Mouse (Mus musculus): ENCODE measurements around the gene Il34. TPM values are rescaled to one million over a fixed set of nuclear protein-coding genes. Genes with fewer than 3 reads are reported as not detected.

Il34 gene
- total and polyA plus RNA-seq, 3 experiments = 3.3 to 15.3 (median 5.3) TPM

DNA sequence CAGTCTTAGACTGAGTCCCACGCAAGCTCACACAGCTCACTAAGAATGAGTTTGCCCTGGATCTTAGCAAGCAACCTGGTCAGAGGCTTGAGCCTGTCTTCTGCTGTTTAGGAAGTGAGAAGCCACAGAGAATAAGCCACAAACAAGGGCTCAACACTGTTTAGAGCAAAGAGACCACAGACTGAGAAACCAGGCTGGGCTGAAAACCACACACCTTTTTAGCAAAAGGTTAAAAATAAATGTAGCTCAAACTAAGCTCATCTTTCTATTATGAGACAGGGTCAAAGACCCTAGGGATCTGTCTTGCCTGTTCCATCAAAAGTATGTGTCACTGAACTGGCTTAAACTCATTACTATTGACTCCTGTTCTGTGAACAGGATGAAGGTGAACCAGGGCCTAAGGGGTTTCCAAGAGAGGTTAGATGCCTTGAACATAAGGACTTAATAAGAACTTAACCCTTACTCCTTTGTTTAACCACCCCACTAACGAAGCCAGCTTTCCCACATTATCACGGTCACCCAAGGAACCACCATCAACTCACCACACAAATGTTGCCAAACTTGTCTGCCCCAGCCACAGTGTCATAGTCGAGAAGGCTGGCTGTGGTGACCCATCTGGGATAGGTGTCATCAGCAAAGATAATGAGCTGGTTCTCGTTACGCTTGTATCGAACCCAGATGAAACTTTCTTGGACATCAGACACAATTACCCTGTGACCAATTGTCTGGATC lies 7.5 kb upstream of the Il34 start:
- Histone ChIP-seq H3K9ac (ENCODE audit: low read depth, low read length) (no peak overlapping the region), H3K36me3 (ENCODE audit: control insufficient read depth, insufficient read depth, low read length) (peaks cover 13% of the 10 kb centered on the region), H3K79me2 (replicated peaks; ENCODE audit: control insufficient read depth, insufficient read depth, low read length) (no peaks in the 10 kb centered on the region), H3K27me3 (ENCODE audit: control insufficient read depth, insufficient read depth, low read length) (no peaks in the 10 kb centered on the region), H3K4me1 (ENCODE audit: control insufficient read depth, insufficient read depth, low read length) (peaks cover 7% of the 10 kb centered on the region), H3K4me3 (no peak overlapping the region), H3K27ac (no peak overlapping the region)
- WGBS = 88% methylated on average over 7 of the region's 7 CpGs
- TF ChIP-seq POLR2A (IDR thresholded peaks at IDR 0.05; ENCODE audit: insufficient read depth, low read depth, low read length) = no peak
- TF ChIP-seq EP300 (IDR thresholded peaks at IDR 0.05; ENCODE audit: insufficient read depth, low read depth, low read length) = no peak
- no peak for TF ChIP-seq CTCF (IDR thresholded peaks at IDR 0.05)
- intact Hi-C loops (cut with DNase I) = loop anchor here (10.0 kb wide), 1 partner anchor 168 kb away; no protein-coding TSS in a partner anchor
- no peak for DNase-seq

DNA sequence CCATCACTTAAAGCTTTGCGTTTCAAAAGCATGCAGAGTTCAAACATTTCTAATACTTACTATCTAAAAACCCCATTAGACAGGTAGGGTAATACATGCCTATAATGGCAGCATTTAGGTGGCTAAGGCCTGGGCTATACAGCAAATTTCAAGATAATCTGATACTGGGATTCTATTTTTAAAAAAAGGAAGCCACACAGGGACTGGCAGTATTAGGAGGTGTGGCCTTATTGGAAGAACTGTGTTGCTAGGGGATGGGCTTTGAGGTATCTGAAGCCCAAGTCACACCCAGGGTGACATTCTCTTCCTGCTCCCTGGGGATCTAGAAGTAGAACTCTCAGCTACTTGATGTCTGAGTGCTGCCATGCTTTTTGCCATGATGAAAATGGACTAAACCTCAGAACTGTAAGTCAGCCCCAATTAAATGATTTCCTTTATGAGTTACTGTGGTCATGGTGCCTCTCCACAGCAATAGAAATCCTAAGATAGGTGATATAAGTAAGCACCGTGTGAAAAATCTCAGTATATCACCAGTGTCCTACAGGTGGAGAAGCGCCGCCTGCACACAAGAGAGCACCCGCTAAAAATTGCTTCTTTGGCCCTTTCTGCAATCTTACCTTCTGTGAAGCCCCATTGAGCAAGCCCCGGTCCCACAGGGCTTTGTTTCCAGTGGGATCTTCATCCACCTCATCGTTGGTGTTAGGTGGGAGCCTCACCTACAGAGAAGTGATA lies 6.8 kb upstream of the Il34 start:
- no peak for DNase-seq
- peaks cover 13% of the 10 kb centered on the region for H3K36me3 ChIP-seq (ENCODE audit: control insufficient read depth, insufficient read depth, low read length)
- no peak overlapping the region for H3K4me3 ChIP-seq
- no peak overlapping the region for H3K9ac ChIP-seq (ENCODE audit: low read depth, low read length)
- WGBS = 92% methylated on average over 7 of the region's 7 CpGs
- no peaks in the 10 kb centered on the region for H3K79me2 ChIP-seq (replicated peaks; ENCODE audit: control insufficient read depth, insufficient read depth, low read length)
- no peak overlapping the region for H3K27ac ChIP-seq
- H3K4me1 ChIP-seq (ENCODE audit: control insufficient read depth, insufficient read depth, low read length) = peaks cover 7% of the 10 kb centered on the region
- intact Hi-C loops (cut with DNase I) = loop anchor here (10.0 kb wide), 1 partner anchor 168 kb away; no protein-coding TSS in a partner anchor
- no peak for TF ChIP-seq POLR2A (IDR thresholded peaks at IDR 0.05; ENCODE audit: insufficient read depth, low read depth, low read length)
- no peak for TF ChIP-seq EP300 (IDR thresholded peaks at IDR 0.05; ENCODE audit: insufficient read depth, low read depth, low read length)
- no peak for TF ChIP-seq CTCF (IDR thresholded peaks at IDR 0.05)
- no peaks in the 10 kb centered on the region for H3K27me3 ChIP-seq (ENCODE audit: control insufficient read depth, insufficient read depth, low read length)

DNA sequence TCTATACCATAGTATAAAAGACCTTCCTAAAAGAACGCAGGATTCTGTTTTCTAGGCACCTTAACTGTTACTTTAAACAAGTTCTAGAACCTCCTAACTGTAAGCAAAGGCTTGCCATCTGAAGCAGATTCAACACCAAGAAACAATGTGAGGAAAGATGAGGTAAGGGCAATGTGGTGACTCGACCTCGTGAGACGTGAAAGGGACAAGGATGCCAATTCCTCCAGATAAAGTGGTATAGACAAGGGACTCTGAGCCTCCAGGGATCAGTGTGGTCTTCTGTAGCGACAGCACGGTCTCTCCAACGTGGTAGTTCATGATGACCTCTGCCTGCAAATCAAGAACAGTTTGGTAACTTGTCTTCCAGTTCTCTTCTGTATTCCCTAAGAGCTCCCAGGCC lies 6.1 kb upstream of the Il34 start:
- Histone ChIP-seq H3K27ac (no peak overlapping the region), H3K79me2 (replicated peaks; ENCODE audit: control insufficient read depth, insufficient read depth, low read length) (no peaks in the 10 kb centered on the region), H3K9ac (ENCODE audit: low read depth, low read length) (no peak overlapping the region), H3K27me3 (ENCODE audit: control insufficient read depth, insufficient read depth, low read length) (no peaks in the 10 kb centered on the region), H3K36me3 (ENCODE audit: control insufficient read depth, insufficient read depth, low read length) (peaks cover 10% of the 10 kb centered on the region), H3K4me3 (no peak overlapping the region), H3K4me1 (ENCODE audit: control insufficient read depth, insufficient read depth, low read length) (peaks cover 7% of the 10 kb centered on the region)
- DNase-seq = no peak
- intact Hi-C loops (cut with DNase I) = loop anchor here (10.0 kb wide), 1 partner anchor 167 kb away; no protein-coding TSS in a partner anchor
- WGBS = 62% methylated on average over 7 of the region's 7 CpGs
- no peak for TF ChIP-seq EP300 (IDR thresholded peaks at IDR 0.05; ENCODE audit: insufficient read depth, low read depth, low read length)
- no peak for TF ChIP-seq CTCF (IDR thresholded peaks at IDR 0.05)
- no peak for TF ChIP-seq POLR2A (IDR thresholded peaks at IDR 0.05; ENCODE audit: insufficient read depth, low read depth, low read length)

DNA sequence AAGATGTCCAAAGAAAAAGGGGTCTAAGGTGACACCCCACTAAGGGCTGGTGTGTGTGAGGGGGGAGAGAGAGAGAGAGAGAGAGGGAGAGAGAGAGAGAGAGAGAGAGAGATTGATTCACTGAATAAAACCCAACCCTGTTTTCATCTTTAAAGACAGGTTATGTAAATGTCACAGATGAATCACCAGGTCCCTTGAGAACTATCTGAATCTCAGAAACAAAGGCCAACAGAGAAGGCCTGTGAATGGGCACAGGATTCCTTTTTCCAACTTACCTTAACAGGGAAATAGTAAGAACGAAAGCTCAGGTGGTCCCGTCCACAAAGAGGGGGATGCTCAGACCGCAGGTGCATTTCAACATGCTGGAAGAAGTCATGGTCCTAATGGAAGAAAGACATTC lies 5.4 kb upstream of the Il34 start:
- Histone ChIP-seq H3K79me2 (replicated peaks; ENCODE audit: control insufficient read depth, insufficient read depth, low read length) (no peaks in the 10 kb centered on the region), H3K27ac (no peak overlapping the region), H3K27me3 (ENCODE audit: control insufficient read depth, insufficient read depth, low read length) (no peaks in the 10 kb centered on the region), H3K36me3 (ENCODE audit: control insufficient read depth, insufficient read depth, low read length) (peaks cover 10% of the 10 kb centered on the region), H3K9ac (ENCODE audit: low read depth, low read length) (no peak overlapping the region), H3K4me1 (ENCODE audit: control insufficient read depth, insufficient read depth, low read length) (peaks cover 7% of the 10 kb centered on the region), H3K4me3 (no peak overlapping the region)
- WGBS = 83% methylated on average over 3 of the region's 3 CpGs
- intact Hi-C loops (cut with DNase I) = loop anchor here (10.0 kb wide), 1 partner anchor 166 kb away; no protein-coding TSS in a partner anchor
- TF ChIP-seq CTCF (IDR thresholded peaks at IDR 0.05) (no peak), EP300 (IDR thresholded peaks at IDR 0.05; ENCODE audit: insufficient read depth, low read depth, low read length) (no peak), POLR2A (IDR thresholded peaks at IDR 0.05; ENCODE audit: insufficient read depth, low read depth, low read length) (no peak)
- DNase-seq = no peak

DNA sequence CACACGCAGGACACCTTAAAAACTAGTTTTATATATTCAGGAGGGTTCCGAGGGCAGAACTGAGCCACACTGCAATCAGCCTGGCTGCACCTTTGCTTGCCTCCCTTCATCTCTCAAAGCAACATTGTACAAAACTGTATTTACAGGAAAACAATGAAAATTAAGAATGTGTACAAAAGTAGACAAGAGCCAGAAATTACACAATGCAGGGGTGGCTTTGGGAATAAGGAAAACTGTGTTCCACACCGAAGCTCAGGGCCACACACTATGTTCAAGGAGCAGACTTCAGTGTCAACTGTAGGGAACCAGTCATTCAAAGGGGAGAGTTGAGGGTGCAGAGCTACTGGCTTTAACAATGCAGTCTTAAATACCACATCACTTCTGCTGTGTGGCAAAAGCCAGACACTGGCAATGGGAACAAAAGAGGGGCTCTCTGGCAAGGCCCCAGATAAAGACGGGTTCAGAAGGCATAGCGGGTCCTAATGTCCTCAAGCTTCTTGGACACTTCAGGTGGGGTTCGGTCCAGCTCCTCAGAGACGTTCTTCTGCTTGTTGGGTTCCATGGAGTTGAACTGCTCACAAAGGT lies 4.8 kb upstream of the Il34 start:
- 79% methylated on average over 7 of the region's 7 CpGs for WGBS
- intact Hi-C loops (cut with DNase I) = loop anchor here (10.0 kb wide), 1 partner anchor 166 kb away; no protein-coding TSS in a partner anchor
- H3K36me3 ChIP-seq (ENCODE audit: control insufficient read depth, insufficient read depth, low read length) = peaks cover 10% of the 10 kb centered on the region

More for the DNA sequence above, 4.8 kb upstream of the Il34 start:
- no peaks in the 10 kb centered on the region for H3K27me3 ChIP-seq (ENCODE audit: control insufficient read depth, insufficient read depth, low read length)
- peaks cover 7% of the 10 kb centered on the region for H3K4me1 ChIP-seq (ENCODE audit: control insufficient read depth, insufficient read depth, low read length)
- no peak for DNase-seq
- TF ChIP-seq POLR2A (IDR thresholded peaks at IDR 0.05; ENCODE audit: insufficient read depth, low read depth, low read length) = no peak
- no peaks in the 10 kb centered on the region for H3K79me2 ChIP-seq (replicated peaks; ENCODE audit: control insufficient read depth, insufficient read depth, low read length)
- H3K9ac ChIP-seq (ENCODE audit: low read depth, low read length) = no peak overlapping the region
- H3K27ac ChIP-seq = no peak overlapping the region
- no peak overlapping the region for H3K4me3 ChIP-seq

All from heart, adult 2 months (tissue).